Mouse (Mus musculus) heart, embryonic 10.5 days (tissue): ENCODE data around the gene Ankub1. TPM values are rescaled to one million over a fixed set of nuclear protein-coding genes. Genes with fewer than 3 reads are reported as not detected.

ENCODE experiments used
- DNase-seq: peaks from one replicate; pipeline ENCODE4 v3.0.0-alpha.2; 2017; ENCODE audit warnings: low spot score
- H3K27ac ChIP-seq: fragments of 300-500 bp; sonication (generic); 2 replicates; pipeline ENCODE4 v1.5.1; 2016; ENCODE audit warnings: mild to moderate bottlenecking
- H3K27me3 ChIP-seq: fragments of 300-500 bp; sonication (generic); 2 replicates; pipeline ENCODE4 v1.6.1; 2016; ENCODE audit warnings: mild to moderate bottlenecking; ENCODE audit not compliant: poor library complexity, insufficient read depth, severe bottlenecking
- H3K36me3 ChIP-seq: fragments of 300-500 bp; sonication (generic); 2 replicates; pipeline ENCODE4 v1.6.1; 2016; ENCODE audit warnings: mild to moderate bottlenecking, moderate library complexity
- H3K4me1 ChIP-seq: fragments of 300-500 bp; sonication (generic); 2 replicates; pipeline ENCODE4 v1.6.1; 2016; ENCODE audit warnings: mild to moderate bottlenecking
- H3K4me3 ChIP-seq: fragments of 300-500 bp; sonication (generic); 2 replicates; pipeline ENCODE4 v1.5.1; 2016; ENCODE audit warnings: mild to moderate bottlenecking, moderate library complexity
- H3K9me3 ChIP-seq: fragments of 300-500 bp; sonication (generic); 2 replicates; pipeline ENCODE4 v1.6.1; 2016; ENCODE audit warnings: mild to moderate bottlenecking, moderate library complexity
- WGBS: fragments of 180-500 bp; shearing (Covaris S2); methylation state at CpG from one replicate; pipeline ENCODE4 v1.1.7; 2016; 5-methylcytosine and 5-hydroxymethylcytosine counted together
- microRNA-seq: library from miRNA; unstranded; fragments of <30 nt; microRNA quantifications from one replicate; pipeline ENCODE4, GENCODE M21; 2017
- polyA plus RNA-seq: library from polyadenylated mRNA; unstranded; fragments of >200 nt; fragmentation: Nextera tagmentation; extraction: Ambion mirVana; gene quantifications from 2 replicates; pipeline ENCODE4 v1.2.1, GENCODE M21; 2016

The Ankub1 gene
- polyA plus RNA-seq, 1 experiment from 2014 or later: not detected

DNA sequence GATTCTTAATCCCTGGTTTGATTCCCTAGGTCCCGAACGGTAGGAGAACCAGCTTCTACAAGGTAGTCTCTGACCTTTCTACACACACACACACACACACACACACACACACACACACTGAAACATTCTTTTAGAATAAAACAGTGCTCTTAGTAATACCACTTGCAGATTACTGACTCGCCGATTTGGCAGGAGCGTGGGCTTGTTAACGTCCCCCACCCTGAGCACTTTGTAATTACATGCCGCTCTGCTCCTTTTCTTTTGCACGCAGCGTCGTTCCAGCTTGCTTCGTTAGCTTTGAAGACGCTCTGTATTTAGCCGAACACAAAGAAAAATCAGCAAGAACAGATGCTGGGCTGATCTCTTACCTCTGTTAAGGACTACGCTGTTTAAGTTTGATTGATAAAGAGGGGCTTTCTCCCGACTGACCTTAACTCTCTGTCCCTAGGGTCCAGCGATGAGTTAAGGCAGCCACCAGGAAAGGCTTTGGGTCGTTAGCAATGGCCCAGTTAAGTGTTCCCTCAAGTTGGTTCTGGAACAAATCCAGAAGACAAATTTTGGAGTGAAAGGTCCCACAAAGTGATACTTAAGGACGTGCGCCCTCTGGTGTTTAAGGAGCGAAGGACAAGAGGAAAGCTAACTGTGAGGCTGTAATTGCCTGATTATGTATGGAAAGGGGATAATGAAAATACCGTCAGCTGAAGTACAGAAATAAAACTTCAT, 67.2 kb downstream of the Ankub1 start:
- 0 out of 2 replicates have a peak overlapping the region, but pooled peaks have one; percentile 0 for H3K27ac ChIP-seq
- no peaks in the 10 kb centered on the region for H3K4me1 ChIP-seq
- 38% methylated on average over 21 of the region's 21 CpGs for WGBS
- H3K9me3 ChIP-seq: no peaks in the 10 kb centered on the region
- DNase-seq: no peak
- H3K36me3 ChIP-seq: no peaks in the 10 kb centered on the region
- H3K27me3 ChIP-seq: no peaks in the 10 kb centered on the region
- H3K4me3 ChIP-seq: peak overlapping the region; percentile 31; the same call in 1 of the 2 replicates

DNA sequence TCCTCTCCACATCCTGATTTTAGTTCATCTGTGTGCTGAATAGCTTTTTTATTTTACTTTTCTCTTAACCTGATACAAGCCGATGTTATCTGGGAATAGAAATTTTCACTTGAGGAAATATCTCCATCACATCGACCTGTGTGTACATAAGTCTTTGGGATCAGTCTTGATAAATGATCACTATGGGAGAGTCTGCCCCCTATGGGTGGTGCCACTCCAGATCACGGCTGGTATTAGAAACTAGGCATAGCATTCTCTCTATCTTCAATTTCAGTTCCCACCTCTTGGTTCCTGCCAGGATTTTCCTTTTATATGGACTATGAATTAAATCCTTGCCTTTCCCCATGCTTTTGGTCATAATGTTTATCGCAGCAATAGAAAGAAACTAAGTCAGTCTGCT, 72.9 kb downstream of the Ankub1 start:
- 74% methylated on average over 4 of the region's 4 CpGs for WGBS
- Histone ChIP-seq H3K4me3 (no peak overlapping the region), H3K4me1 (no peaks in the 10 kb centered on the region), H3K9me3 (no peaks in the 10 kb centered on the region), H3K27me3 (no peaks in the 10 kb centered on the region), H3K27ac (no peak overlapping the region), H3K36me3 (no peaks in the 10 kb centered on the region)
- DNase-seq: no peak

DNA sequence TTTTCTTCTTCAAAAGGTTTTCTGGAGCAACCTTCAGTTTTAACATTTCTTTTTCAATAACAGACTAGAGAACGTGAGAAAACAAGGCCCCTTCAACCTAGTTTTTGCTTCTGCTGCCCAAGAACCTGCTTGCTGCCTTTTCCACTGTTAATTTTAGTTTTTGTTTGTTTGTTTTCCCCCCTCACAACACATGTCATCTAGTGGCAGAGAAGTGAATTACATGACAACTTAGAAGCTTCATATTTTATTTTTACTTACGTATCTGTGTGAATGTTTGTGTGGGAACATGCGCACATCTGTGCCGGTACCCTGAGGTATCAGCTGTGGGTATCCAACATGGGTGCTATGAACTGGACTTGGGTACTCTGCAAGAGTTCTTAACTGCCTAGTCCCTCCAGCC, 76.9 kb downstream of the Ankub1 start:
- 89% methylated on average over 4 of the region's 4 CpGs for WGBS
- Histone ChIP-seq H3K27me3 (no peaks in the 10 kb centered on the region), H3K9me3 (no peaks in the 10 kb centered on the region), H3K4me3 (no peak overlapping the region), H3K36me3 (no peaks in the 10 kb centered on the region), H3K4me1 (peaks cover 6% of the 10 kb centered on the region; the same call in 1 of the 2 replicates), H3K27ac (no peak overlapping the region)
- DNase-seq: no peak

DNA sequence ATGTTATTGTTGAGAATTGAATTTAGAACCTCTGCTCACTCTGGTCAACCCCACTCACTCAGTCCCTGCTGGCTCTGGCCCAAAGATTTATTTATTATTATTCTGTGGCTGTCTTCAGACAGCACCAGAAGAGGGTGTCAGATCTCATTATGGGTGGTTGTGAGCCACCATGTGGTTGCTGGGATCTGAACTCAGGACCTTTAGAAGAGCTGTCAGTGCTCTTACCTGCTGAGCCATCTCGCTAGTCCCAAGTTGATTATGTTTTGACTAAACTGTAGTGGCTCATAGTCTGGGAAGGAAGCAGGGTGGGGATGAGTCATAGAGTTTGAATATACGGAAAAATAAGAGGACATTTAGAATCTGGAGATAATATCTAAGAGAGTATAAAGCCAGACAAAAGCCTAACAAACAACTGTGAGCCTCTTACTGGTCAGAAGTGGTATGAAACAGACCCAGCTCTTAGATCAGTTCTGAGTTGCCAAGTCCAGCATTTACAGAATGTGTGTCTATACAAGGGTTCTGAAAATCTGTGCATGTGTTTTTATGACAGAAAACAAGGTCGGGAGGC, 80.1 kb downstream of the Ankub1 start:
- DNase-seq: no peak
- no peak overlapping the region for H3K4me3 ChIP-seq
- no peaks in the 10 kb centered on the region for H3K27me3 ChIP-seq
- H3K36me3 ChIP-seq: no peaks in the 10 kb centered on the region
- 71% methylated on average over 3 of the region's 3 CpGs for WGBS
- no peak overlapping the region for H3K27ac ChIP-seq
- H3K4me1 ChIP-seq: peaks cover 6% of the 10 kb centered on the region; the same call in 1 of the 2 replicates
- H3K9me3 ChIP-seq: no peaks in the 10 kb centered on the region

DNA sequence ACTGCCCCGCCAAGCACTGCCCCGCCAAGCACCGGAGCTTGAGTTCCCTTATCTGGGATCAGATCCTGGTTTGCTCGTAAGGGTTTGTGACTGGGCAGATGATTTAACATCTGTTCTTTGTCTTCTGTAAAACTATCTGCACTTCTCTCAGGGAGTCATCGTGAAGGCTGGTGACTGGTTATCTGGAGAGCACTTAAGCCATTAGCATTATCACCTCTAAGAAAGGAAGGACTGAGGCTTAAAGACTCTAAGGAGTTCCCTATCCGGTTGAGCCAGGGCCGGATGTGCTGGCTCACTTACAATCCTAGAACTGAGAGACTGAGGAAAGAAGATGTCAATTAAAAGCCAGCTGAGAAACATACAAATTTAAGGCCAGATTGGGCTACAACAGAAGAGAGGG, 80.8 kb downstream of the Ankub1 start:
- peaks cover 6% of the 10 kb centered on the region; the same call in 1 of the 2 replicates for H3K4me1 ChIP-seq
- DNase-seq: no peak
- WGBS: 10% methylated on average over 7 of the region's 7 CpGs
- 0 out of 2 replicates have a peak overlapping the region, but pooled peaks have one; percentile 16 for H3K27ac ChIP-seq
- no peaks in the 10 kb centered on the region for H3K27me3 ChIP-seq
- H3K36me3 ChIP-seq: no peaks in the 10 kb centered on the region
- no peaks in the 10 kb centered on the region for H3K9me3 ChIP-seq
- H3K4me3 ChIP-seq: no peak overlapping the region

Small RNA genes within 50 kb of the gene (microRNA-seq; reads per million reads assigned to microRNA genes)
- not detected for gene Mir6377

Other genes with a start within 250 kb of the Ankub1 start
- 11.5 and 11.9 TPM in 2 replicates for gene Wwtr1, start 116.9 kb downstream of the Ankub1 start, polyA plus RNA-seq
- gene Commd2, start 41.1 kb downstream of the Ankub1 start, polyA plus RNA-seq: 55.2 and 70.2 TPM in 2 replicates
- gene Rnf13, start 43.3 kb upstream of the Ankub1 start, polyA plus RNA-seq: 40.5 and 51.8 TPM in 2 replicates
- gene Pfn2, start 155.3 kb upstream of the Ankub1 start, polyA plus RNA-seq: 61.0 and 67.4 TPM in 2 replicates